Mouse (Mus musculus) midbrain, embryonic 10.5 days (tissue): Measurements from ENCODE around the gene Popdc3. TPM values are rescaled to one million over a fixed set of nuclear protein-coding genes. Genes with fewer than 3 reads are reported as not detected.
"Not testable (repeated sequence)": the region's sequence is repeated elsewhere in the genome, so short reads cannot be mapped to it uniquely, and the experiment has no call there.

ENCODE experiments used
- DNase-seq: peaks from one replicate; pipeline ENCODE4 v3.0.0-alpha.2; 2017; ENCODE audit warnings: low spot score
- H3K27ac ChIP-seq: fragments of 300-500 bp; sonication (generic); replicated peaks from 2 replicates; pipeline ENCODE4 v1.5.1; 2016; ENCODE audit warnings: mild to moderate bottlenecking
- H3K27me3 ChIP-seq: fragments of 300-500 bp; sonication (generic); 2 replicates; pipeline ENCODE4 v1.6.1; 2016; ENCODE audit warnings: low read depth, mild to moderate bottlenecking; ENCODE audit not compliant: poor library complexity, severe bottlenecking
- H3K36me3 ChIP-seq: fragments of 300-500 bp; sonication (generic); 2 replicates; pipeline ENCODE4 v1.6.1; 2016; ENCODE audit warnings: mild to moderate bottlenecking, moderate library complexity
- H3K4me1 ChIP-seq: fragments of 300-500 bp; sonication (generic); 2 replicates; pipeline ENCODE4 v1.6.1; 2016
- H3K4me3 ChIP-seq: fragments of 300-500 bp; sonication (generic); 2 replicates; pipeline ENCODE4 v1.5.1; 2016; ENCODE audit warnings: mild to moderate bottlenecking, moderate library complexity
- H3K9me3 ChIP-seq: fragments of 300-500 bp; sonication (generic); replicated peaks from 2 replicates; pipeline ENCODE4 v1.6.1; 2016; ENCODE audit warnings: mild to moderate bottlenecking
- whole genome bisulfite sequencing: fragments of 180-500 bp; shearing (Covaris S2); methylation state at CpG from one replicate; pipeline ENCODE4 v1.1.7; 2016; 5-methylcytosine and 5-hydroxymethylcytosine counted together
- polyA plus RNA-seq: library from polyadenylated mRNA; unstranded; fragments of >200 nt; fragmentation: Nextera tagmentation; extraction: Ambion mirVana; gene quantifications from 2 replicates; pipeline ENCODE4 v1.2.1, GENCODE M21; 2016

The Popdc3 gene
- 0.19 and 0.22 TPM in 2 replicates for polyA plus RNA-seq

DNA sequence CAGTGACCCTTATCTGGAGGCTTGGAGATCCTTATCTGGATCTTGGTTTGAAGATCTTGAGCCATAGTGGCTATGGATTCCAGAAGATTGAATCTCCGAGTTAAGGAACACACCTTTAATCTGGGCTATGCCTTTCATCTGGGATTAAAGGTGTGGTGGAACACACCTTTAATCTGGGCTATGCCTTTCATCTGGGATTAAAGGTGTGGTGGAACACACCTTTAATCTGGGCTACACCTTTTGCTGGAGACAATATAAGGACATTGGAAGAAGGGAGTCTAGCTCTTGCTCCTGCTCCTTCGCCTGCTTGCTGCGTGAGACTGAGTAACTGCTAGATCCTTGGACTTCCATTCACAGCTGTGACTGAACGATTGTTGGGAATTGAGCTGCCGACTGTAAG is at the start of gene Popdc3:
Gene Popdc3 (plus strand): TSS at position 301 of the 400 bp plus-strand sequence.
- H3K4me1 ChIP-seq, H3K9me3 ChIP-seq, H3K27ac ChIP-seq, DNase-seq, H3K36me3 ChIP-seq, H3K4me3 ChIP-seq, H3K27me3 ChIP-seq: not testable (repeated sequence)
- WGBS: 92% methylated on average over 2 of the region's 5 CpGs

GRCm38 (mm10) chr10:45129105-45129504 is 48.8 kb upstream of the Popdc3 start:
- H3K9me3 ChIP-seq: no peaks in the 10 kb centered on the region
- H3K27ac ChIP-seq: no peak overlapping the region
- no peak overlapping the region for H3K4me3 ChIP-seq
- 81% methylated on average over 11 of the region's 11 CpGs for WGBS
- H3K36me3 ChIP-seq: peaks cover 70% of the 10 kb centered on the region
- DNase-seq: no peak
- H3K4me1 ChIP-seq: no peaks in the 10 kb centered on the region
- H3K27me3 ChIP-seq: no peaks in the 10 kb centered on the region

GRCm38 (mm10) chr10:45130004-45130403 is 47.9 kb upstream of the Popdc3 start:
- H3K4me1 ChIP-seq: no peaks in the 10 kb centered on the region
- H3K36me3 ChIP-seq: peaks cover 65% of the 10 kb centered on the region
- WGBS: 89% methylated on average over 6 of the region's 6 CpGs
- DNase-seq: no peak
- no peaks in the 10 kb centered on the region for H3K9me3 ChIP-seq
- H3K27ac ChIP-seq: no peak overlapping the region
- no peaks in the 10 kb centered on the region for H3K27me3 ChIP-seq
- no peak overlapping the region for H3K4me3 ChIP-seq

GRCm38 (mm10) chr10:45132371-45132770 is 45.5 kb upstream of the Popdc3 start:
- Histone ChIP-seq H3K4me1 (peaks cover 2% of the 10 kb centered on the region; the same call in 1 of the 2 replicates), H3K36me3 (peaks cover 61% of the 10 kb centered on the region), H3K27ac (no peak overlapping the region), H3K4me3 (no peak overlapping the region), H3K9me3 (no peaks in the 10 kb centered on the region), H3K27me3 (no peaks in the 10 kb centered on the region)
- DNase-seq: no peak
- WGBS: 82% methylated on average over 4 of the region's 4 CpGs

DNA sequence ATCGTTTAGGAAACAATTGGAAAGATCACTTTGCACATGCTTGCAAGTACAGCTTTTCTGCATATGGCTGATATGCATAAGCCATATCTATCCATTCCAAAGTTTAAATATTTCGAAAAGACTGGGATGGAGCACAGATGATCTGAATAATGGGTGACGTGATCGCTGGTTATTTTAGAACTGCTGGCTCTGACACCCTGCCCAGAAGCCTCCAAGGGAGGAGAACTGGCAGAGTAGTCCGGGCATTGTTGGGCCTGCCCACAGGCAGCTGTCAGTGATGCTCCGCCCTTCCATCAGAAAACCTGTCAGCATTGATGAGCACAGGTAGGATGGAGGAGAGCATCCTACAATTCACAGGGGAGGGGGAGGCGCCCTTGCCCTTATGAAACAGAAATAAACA is 41.1 kb upstream of the Popdc3 start:
- 93% methylated on average over 7 of the region's 7 CpGs for WGBS
- H3K27ac ChIP-seq: no peak overlapping the region
- peaks cover 35% of the 10 kb centered on the region for H3K36me3 ChIP-seq
- no peak overlapping the region for H3K4me3 ChIP-seq
- peaks cover 14% of the 10 kb centered on the region for H3K4me1 ChIP-seq
- H3K9me3 ChIP-seq: no peaks in the 10 kb centered on the region
- no peak for DNase-seq
- H3K27me3 ChIP-seq: no peaks in the 10 kb centered on the region

- Histone ChIP-seq H3K4me3 (no peak overlapping the region), H3K4me1 (peaks cover 14% of the 10 kb centered on the region), H3K36me3 (peaks cover 41% of the 10 kb centered on the region), H3K27me3 (no peaks in the 10 kb centered on the region), H3K27ac (no peak overlapping the region), H3K9me3 (no peaks in the 10 kb centered on the region)
- 68% methylated on average over 4 of the region's 4 CpGs for WGBS
- no peak for DNase-seq
Measured at GRCm38 (mm10) chr10:45139910-45140309, 38.0 kb upstream of the Popdc3 start.

- Histone ChIP-seq H3K4me3 (no peak overlapping the region), H3K36me3 (peaks cover 37% of the 10 kb centered on the region), H3K9me3 (no peaks in the 10 kb centered on the region), H3K4me1 (peaks cover 16% of the 10 kb centered on the region), H3K27me3 (no peaks in the 10 kb centered on the region), H3K27ac (no peak overlapping the region)
- 94% methylated on average over 7 of the region's 7 CpGs for WGBS
- DNase-seq: no peak
Measured at GRCm38 (mm10) chr10:45140474-45141212, 37.3 kb upstream of the Popdc3 start.

GRCm38 (mm10) chr10:45142359-45142758 is 35.5 kb upstream of the Popdc3 start:
- Histone ChIP-seq H3K4me3 (no peak overlapping the region), H3K27ac (no peak overlapping the region), H3K27me3 (no peaks in the 10 kb centered on the region), H3K4me1 (peaks cover 32% of the 10 kb centered on the region), H3K36me3 (peaks cover 23% of the 10 kb centered on the region), H3K9me3 (no peaks in the 10 kb centered on the region)
- DNase-seq: no peak
- 83% methylated on average over 5 of the region's 5 CpGs for WGBS

- 96% methylated on average over 6 of the region's 6 CpGs for WGBS
- H3K27ac ChIP-seq: no peak overlapping the region
- H3K36me3 ChIP-seq: peaks cover 24% of the 10 kb centered on the region
- no peaks in the 10 kb centered on the region for H3K27me3 ChIP-seq
- H3K4me3 ChIP-seq: no peak overlapping the region
- H3K4me1 ChIP-seq: peaks cover 32% of the 10 kb centered on the region
- no peaks in the 10 kb centered on the region for H3K9me3 ChIP-seq
- DNase-seq: no peak
Measured at GRCm38 (mm10) chr10:45144038-45144817, 33.7 kb upstream of the Popdc3 start.

- Histone ChIP-seq H3K4me3 (no peak overlapping the region), H3K4me1 (peaks cover 39% of the 10 kb centered on the region), H3K9me3 (no peaks in the 10 kb centered on the region), H3K36me3 (peaks cover 50% of the 10 kb centered on the region), H3K27me3 (no peaks in the 10 kb centered on the region), H3K27ac (peak overlapping the region; percentile 74)
- DNase-seq: peak; percentile 22
- 14% methylated on average over 6 of the region's 6 CpGs for WGBS
Measured at GRCm38 (mm10) chr10:45146821-45147220, 31.1 kb upstream of the Popdc3 start.

GRCm38 (mm10) chr10:45151137-45151536 is 26.8 kb upstream of the Popdc3 start:
- peak; percentile 40 for DNase-seq
- H3K36me3 ChIP-seq: peaks cover 77% of the 10 kb centered on the region
- 67% methylated on average over 5 of the region's 5 CpGs for WGBS

DNA sequence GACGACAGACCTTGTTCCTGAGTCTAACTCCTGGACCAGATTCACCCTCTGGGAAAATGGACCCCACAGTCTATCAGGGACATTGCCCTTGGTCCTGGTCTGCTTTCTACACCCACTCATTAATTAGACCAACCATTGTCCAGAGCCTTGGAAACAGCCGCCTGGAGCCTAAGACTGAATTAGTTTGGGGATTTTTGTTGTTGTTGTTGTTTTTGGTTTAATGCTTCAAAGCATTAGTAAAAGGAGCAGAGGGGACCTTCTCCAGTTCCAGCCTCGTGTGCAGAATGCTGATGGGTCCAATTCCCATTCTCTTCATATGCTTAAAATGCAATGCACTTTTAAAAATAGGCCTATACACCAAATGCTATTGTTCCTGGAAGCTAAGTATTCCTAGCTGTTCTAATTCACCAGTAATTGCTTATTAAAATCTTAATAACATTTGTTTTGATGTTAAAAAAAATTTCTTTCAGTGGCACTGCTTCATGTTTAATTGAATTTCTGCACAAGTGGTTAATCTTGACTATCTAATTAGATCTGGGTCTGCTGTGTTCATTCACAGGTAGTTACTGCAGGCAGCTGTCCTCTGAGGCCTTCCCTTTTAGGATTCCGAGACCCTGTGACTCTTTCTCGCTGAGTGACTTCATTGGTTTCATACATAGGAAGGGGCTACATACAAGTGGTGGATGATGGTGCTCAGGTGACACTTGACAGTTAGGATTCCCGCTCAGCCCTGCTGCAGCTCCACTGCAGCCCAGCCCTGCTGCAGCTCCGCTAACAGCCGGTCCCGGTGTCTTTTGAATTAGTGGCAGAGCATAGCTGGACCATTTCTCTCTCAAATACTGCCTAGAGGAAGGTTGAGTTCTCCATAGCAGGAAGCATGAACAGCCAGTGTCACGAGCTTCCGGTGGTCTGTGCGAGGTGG is 25.9 kb upstream of the Popdc3 start:
- Histone ChIP-seq H3K27ac (no peak overlapping the region), H3K9me3 (no peaks in the 10 kb centered on the region), H3K36me3 (peaks cover 86% of the 10 kb centered on the region), H3K27me3 (no peaks in the 10 kb centered on the region), H3K4me3 (no peak overlapping the region), H3K4me1 (peaks cover 23% of the 10 kb centered on the region)
- WGBS: 92% methylated on average over 12 of the region's 12 CpGs
- no peak for DNase-seq

More at GRCm38 (mm10) chr10:45151137-45151536, 26.8 kb upstream of the Popdc3 start:
- no peak overlapping the region for H3K4me3 ChIP-seq
- no peaks in the 10 kb centered on the region for H3K27me3 ChIP-seq
- peaks cover 32% of the 10 kb centered on the region for H3K4me1 ChIP-seq
- H3K27ac ChIP-seq: no peak overlapping the region; the same call in 1 of the 2 replicates
- H3K9me3 ChIP-seq: no peaks in the 10 kb centered on the region
